Mouse (Mus musculus): Measurements from ENCODE around the gene Tiam2.

DNA sequence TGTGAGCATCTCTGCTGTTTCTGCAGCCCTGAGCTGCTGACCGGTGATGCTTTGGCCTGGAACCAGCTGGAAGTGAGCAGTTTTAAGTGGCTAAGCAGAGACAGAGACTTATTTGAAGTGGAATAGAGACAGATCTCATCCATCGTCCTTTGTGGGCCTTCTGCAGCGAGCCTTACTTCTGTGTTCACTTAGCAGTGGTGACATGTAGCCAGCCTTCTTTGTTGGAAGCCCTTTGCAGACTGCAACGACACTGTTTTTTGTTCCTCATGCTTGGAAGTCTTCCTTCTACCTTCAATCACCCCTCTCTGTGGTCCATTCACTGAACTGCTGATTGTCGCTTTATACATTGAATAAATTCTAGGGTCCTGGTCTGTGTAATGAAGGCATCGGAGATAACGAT is 18.5 kb downstream of the Tiam2 start:
- TF ChIP-seq GATA1 (IDR thresholded peaks at IDR 0.05; ENCODE audit: borderline replicate concordance, low read length) (no peak), FLI1 (IDR thresholded peaks at IDR 0.05; ENCODE audit: low read length) (no peak)

All from megakaryocyte, embryonic 14.5 days (primary cell).